Mouse (Mus musculus): ENCODE results near the gene Ccl1.
A peak's percentile ranks its signal among the peaks of the same experiment; 100 is the strongest.

Gene Ccl1

DNA sequence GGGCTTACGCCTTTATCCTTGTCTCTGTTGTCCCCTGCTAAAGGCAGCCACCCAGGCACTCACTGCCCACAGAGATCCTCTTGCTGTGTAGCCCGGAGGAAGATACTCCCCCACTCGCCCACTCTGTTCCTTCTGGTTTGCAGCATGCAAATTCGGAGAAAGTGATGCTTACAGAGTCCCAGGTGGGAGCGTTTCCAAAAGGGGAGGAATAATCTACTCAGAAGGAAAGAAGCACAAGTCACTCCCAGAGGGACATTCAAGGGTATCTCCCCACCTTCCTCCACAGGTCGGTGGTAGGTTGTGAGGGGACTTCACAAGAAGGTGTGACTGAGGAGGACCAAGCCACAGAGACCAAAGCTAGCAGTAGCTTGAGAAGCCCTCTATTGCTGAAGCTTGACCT, 100.3 kb downstream of the Ccl1 start:
- no peak for DNase-seq (ENCODE audit: low spot score)

DNA sequence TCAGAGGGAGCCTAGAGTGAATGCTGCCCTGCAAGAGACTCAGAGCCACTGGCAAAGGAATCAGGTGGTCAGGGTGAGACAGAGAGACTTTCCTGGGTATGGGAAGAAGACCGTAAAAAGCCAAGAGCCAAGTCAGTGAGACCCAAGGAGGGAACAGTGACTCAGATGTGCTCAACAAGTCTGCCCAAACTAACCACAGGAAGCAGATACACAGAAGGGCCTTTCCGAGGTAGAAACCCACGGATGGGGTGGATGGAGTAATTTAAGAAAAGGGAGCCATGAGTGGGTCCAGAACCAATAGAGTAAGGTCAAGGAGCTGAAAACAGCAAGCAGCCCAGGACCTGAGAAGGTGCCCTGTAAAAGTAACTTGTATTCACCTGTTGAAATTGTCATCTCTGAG, 101.8 kb downstream of the Ccl1 start:
- DNase-seq (ENCODE audit: low spot score): no peak

DNA sequence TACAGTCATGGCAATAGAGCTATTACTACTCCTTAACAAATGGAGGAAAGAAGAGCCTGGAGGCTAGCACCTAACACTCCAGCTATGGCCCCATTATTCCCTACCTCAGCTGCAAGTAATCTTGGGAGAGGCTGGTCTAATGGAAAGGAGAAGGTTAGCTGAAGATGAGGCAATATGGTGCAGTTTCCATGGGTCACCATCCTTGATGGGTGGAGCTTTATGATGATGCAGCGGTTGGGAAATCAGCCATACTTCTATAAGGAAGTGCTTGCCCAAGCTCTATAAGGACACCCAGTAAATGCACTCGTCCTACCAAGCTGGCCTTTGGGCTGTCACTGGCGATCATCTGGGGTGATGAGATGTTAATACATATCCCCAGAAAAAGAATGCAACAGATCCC, 107.7 kb downstream of the Ccl1 start:
- no peak for DNase-seq (ENCODE audit: low spot score)

DNA sequence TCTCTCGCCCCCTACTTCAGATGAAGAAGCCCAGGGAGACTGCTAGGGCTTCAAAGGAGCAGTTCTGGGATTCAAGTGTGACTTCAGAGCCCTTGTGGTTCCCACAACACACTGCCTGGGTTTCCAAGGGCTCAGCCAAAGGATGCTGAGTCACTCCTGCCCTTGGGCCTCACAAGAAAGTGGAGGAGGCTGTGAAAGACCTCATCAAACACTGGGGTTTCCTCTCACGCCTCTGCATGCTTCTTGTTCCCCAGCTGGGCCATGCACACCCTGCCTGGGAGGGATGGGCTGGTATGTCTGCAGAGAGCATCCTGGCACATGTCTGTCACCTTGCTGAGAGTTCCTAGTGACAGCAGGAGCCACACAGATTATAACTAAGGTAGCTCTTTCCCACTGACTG, 110.5 kb downstream of the Ccl1 start:
- no peak for DNase-seq (ENCODE audit: low spot score)

DNA sequence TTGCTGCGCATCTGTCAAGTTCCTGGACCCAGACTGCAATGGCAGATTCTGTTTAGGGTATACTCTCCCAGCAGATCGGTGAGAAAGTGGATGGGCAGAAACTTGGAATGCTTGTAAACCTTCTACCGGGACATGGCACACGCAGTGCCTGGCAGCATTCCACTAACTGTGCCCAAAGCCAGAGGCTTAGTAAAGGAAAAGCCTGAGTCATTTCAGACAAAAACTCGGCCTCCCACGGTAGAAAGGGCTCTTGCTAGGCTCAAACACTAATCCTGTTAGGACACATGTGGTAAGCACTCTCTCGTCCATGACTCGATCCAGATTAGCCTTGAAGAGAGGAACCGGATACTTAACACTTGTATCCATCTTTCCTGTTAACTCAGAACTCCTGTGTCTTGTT, 111.7 kb downstream of the Ccl1 start:
- no peak for DNase-seq (ENCODE audit: low spot score)

DNA sequence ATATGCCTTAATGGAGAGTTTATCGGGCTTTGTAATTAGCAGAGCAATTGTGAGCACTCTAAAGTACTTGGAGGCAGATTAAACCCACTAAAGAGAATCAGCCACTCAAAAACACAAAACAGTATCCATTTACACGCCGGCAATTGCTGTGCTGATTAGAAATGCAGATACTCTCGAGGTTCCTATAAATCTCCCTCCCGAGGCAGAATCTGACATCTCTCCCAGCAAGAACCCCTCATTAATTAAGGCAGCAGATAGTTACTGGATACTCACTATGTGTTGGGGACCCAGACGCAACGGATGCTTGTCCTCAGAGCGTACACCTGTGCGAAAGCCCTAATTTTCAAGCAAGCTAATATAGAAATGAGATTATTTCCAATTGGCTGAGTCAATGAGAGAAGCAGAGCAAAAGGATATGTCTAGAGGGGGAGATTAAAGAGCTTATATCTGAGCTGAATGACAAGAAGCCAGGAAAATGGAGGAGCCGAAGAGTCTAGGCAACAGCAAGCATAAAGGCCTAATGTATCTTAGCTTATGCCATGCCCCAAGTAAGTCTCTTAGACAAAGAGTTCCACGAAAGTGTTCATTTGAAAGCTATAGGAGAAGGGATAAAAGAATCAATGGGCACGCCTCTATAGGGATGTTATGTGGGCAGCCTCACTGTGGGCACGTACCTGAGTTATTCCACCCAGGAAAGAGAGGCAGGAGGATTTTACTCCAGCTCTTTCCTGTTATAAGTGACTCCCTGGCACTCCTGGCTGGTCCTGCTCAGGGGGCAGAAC, 115.5 kb downstream of the Ccl1 start:
- DNase-seq (ENCODE audit: low spot score): no peak

DNA sequence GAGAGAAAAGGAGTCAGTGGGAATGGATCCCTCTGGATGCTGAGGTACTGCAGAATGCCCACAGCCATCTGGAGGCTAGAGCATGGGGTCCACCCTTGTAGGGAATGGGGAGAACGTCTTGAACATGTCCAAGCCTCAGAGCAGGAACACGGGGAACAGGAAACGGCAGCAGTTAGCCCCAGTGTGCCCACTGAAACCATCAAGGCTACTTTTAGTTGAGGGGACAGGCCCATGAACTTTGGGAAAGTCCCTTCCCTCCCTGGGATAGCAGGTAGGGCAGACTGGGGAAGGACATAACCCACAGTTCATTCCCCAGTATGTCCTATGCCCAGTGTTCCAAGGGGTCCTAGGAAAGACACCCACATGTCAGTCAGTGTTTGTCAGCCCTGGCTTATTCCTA, 119.8 kb downstream of the Ccl1 start:
- no peak for DNase-seq (ENCODE audit: low spot score)

DNA sequence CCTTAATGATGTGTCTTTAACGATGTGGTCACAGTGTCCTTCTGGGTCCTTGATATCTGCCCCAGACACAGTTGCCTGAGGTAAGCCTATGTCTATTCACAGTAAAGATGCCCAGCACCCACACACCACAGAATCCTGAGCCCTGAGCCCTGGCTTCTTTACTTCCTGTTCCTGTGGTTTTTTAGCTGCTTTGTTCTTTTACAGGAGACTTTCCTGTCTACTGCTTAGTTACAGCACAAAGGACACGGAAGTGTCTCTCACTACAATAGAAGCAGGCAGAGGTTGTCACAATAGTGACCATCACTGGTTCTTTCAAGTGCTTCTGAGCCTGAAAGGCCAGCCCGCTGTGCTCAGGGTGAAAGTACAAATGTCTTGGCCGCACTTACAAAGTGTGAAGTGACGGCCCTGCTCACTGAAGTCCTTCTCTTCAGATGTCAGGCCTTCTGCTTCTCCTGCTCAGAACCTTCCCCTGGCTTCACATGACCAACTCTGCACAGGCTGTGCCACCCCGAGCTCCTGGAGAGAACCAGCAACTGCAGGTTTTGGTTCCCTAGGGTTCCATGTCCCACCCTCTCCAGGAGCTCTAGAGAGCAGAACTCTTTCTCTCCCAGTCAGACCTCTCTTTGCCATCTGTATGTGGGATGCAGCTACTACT, 122.1 kb downstream of the Ccl1 start:
- DNase-seq (ENCODE audit: low spot score): peak; percentile 8

DNA sequence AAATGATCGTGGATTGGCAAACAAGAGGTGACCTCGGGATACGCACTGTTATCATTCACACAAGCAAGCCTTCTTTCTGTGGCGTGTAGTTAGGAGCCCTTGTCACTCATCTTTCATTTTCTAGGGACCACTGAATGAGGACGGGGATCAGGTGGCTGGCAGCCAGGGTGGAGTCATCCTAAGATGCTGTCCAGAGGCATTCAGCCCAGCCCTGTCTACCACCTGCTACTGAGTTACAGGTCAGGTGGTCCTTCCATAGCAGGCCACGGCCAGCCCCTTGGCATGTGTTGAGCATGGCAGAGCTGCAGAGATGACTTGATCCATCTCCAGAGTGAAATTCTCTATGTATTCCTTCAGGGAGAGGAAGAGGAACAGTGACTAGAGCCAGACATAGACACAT, 123.1 kb downstream of the Ccl1 start:
- no peak for DNase-seq (ENCODE audit: low spot score)

DNA sequence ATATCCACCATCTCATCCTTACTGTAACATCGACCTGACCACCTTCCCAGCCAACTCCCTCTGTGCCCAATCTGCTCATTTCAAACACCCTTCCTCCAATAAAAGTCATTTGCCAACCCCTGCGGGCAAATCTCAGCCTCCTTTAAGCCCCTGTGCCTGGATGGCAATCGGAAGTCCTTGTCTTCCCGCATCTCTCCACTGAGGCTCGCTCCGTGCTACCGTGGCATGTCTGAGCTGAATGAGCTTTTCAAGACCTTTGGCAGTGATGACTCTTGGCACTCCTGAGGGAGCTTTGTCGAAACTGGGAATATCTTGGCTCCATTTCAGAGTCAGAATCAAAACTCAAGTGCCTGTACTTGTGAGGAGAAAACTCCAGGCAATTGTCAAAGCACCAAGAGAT, 124.2 kb downstream of the Ccl1 start:
- no peak for DNase-seq (ENCODE audit: low spot score)

DNA sequence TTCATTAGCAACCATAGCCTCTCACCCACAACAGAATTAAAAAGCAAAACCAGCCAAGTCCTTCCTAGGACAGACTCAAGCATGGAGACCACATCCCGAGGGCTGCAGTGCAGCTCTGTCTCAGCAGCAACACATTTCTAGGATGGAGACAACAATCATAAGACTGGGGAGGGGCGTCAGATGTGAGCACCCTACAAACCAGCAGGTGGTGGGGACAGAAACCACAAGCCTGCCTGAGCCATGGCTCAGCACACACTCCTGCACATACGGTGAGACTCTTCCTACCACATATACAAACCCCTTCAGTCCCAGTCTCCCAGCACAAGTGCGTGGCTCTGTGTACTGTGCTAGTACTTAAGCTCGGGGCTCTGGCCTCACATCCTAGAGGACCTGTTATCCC, 127.3 kb downstream of the Ccl1 start:
- no peak for DNase-seq (ENCODE audit: low spot score)

DNA sequence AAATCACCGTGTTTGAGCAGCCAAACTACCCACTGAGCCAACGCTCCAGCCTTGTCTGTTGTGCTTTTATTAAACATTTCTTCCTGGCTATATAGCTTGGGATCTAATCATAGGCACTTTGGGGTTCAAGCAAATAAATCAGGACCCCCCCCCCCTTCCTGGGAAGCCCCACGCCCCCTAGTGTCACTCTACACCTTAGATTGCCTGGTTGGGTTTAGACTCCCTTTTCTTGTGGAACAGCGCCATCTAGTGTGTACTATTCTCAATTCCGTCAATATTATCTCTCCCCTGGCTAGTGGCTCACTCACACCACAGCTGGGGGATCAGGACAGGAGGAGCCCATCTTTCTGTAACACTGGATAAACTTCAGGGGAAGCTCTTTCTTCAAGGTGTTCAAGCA, 127.8 kb downstream of the Ccl1 start:
- peak; percentile 54 for DNase-seq (ENCODE audit: low spot score)

DNA sequence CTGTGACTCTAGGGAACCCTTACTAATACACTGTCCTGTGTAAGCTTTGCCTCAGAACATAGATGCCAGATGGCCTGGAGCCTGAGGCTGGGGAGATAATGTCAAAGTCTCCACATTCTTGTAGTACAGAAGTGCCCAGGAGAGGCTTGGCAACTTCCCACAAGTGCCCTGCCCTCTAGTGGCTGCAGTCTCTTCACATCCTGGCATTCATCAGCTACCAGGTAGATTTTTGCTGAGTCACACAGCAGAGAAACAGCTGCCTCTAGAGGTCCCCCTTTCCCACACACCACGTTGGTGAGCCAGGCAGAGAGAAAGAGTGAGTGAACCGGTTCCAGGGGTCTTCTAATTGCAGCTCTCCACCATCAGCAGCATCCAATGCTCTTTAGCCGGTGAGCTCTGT, 130.7 kb downstream of the Ccl1 start:
- peak; percentile 77 for DNase-seq (ENCODE audit: low spot score)

DNA sequence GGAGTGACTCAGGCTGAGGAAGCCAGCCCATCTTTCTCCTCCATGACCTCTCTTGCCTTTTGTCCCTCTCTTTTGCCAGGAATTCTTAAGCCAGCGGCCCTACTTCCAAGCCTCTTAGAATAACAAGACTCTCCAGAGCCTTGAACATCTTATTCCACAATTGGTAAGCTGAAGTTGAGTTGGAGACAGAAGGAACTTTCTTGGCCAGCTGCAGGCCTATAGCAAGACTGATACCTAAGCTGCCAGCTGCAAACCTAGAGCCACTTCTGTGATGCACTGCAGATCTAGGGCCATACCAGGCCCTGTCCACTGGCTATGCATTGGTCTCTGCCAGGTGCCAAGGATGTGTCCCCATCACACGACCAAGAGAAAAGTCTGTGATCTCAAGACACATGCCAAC, 132.0 kb downstream of the Ccl1 start:
- no peak for DNase-seq (ENCODE audit: low spot score)

DNA sequence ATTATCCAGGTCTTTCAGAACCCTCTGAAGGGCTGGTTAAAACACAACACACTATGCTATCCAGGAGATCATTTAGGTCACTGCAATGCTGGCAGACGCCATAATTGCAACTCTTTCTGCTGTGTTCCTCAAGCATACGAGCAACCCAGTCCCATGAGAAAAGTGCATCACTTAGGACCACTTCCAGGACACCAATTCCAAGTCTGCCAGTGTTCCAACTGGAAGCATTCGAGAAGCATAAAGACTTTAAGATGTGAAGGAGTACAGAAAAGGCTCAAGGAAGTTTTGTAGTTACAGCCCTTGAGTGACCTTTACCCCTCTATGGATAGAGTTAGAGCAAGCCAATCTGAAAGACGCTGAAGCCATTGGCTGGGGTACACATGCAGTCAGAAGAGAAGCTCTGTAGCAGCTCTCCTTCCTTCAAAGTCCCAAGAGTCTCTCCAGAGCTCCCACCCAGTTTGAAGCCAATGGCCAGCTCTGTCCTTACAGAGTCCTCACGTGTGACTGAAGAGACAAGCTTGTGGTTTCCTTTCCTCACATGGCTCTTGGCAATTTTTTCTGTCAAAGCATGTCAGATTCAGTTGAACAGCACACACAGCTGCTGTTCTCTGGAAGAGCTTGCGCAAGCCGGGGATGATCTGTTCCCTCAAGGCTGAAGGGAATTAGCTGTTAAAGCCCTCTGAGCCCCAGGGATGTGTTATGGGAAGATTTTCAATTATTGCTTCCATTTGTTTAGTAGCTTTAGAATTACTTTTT, 134.0 kb downstream of the Ccl1 start:
- DNase-seq (ENCODE audit: low spot score): peak; percentile 60

DNA sequence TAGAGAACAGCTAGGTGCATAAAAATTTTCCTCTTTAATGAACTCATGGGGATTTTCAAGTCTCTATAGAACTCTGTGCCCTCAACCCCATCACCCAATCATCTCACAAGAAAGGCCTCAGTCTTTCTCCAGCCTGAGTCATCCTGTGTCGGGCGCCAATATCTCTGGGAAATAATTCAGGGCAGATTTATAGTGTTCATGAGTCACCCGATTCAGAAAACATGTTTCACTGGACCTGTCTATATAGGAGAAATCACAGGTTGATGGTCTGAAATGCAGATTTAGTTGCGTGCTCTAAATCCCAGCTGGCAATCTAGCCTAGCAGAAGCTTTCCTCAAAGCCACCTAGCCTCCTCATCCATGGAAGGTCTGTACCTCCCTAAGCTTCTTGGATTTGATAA, 136.0 kb downstream of the Ccl1 start:
- DNase-seq (ENCODE audit: low spot score): no peak

DNA sequence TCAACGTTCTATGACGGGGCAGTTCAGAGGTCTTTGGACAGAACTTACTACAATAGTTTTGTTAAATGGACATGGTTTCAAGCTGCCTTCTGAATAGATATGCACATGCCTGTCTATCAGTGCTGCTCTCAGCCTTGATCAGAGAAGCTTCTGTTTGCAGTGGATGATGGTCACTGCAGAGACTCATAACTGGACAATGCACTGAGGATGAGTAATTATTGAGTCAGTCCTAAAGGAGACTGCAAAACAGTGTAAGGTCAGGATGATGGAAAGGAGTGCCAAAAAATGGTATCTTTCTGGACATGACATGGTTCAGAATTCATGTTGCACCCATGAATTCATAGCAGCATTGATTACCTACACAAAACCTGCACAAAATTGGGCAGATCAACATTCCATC, 137.2 kb downstream of the Ccl1 start:
- no peak for DNase-seq (ENCODE audit: low spot score)

DNA sequence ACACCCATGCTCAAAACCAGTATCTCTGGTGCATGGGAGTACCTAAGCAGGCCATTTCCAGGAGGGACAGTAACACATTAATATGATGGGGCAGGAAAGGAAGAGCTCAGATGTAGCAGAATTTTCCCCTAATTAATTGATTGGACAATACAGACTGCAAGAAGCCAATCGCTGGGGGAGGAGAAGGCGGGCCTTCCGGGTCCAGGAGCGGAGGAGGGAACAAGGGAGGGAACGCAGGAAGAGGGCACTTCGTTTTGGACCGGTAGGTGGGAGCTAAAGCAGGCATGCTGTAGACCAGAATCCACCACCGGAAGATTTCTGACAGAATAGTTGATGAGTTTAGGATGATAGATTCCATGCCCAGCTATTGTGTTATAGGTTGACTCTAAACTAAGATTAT, 142.2 kb downstream of the Ccl1 start:
- DNase-seq (ENCODE audit: low spot score): no peak

DNA sequence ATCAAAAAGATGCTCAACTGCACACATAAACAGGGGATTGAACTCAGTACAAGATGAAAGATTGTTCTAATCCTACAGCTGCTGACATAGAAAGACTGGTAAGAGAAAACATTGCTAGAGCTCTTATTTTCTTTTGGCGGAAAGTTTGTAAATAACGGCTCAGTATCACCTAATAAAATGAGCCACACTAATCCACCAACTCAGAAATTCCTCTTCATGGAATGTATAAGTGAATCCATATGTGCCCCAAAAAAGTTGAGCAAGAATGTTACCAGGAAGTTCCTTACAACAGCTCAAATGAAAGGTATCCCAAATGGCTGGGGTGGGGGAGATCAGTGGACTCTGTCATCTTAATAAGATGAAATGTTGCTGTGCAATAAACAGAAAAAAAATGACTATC, 146.4 kb downstream of the Ccl1 start:
- DNase-seq (ENCODE audit: low spot score): no peak

DNA sequence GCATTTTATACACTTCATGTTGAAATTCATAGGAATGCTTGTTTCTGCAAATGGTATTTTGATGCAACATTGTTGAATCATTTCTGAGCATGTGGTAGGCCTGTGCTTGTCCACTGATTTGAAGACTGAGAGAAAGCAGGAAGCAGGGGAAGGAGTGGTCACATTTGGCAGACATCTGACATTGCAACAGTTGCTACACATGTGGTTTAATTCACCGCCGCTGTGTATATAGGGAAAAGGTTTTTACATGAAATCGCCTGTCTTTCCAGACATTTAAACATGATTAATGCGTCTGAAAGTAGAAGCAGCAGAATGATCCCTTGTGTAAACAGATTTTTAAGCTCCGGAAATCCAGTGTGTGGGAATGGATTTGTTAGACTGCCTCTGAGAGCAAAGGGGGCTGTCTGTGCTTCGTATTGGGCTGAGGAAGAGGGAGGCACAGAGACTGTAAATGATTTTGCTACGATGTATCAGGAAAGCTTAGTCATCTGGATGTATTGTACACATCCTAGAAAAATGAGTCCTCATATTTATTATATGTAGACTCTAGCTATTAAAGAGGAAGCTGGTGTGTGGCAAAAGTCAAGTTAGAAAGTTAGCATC, 165.9 kb downstream of the Ccl1 start:
- DNase-seq (ENCODE audit: low spot score): peak; percentile 37

DNA sequence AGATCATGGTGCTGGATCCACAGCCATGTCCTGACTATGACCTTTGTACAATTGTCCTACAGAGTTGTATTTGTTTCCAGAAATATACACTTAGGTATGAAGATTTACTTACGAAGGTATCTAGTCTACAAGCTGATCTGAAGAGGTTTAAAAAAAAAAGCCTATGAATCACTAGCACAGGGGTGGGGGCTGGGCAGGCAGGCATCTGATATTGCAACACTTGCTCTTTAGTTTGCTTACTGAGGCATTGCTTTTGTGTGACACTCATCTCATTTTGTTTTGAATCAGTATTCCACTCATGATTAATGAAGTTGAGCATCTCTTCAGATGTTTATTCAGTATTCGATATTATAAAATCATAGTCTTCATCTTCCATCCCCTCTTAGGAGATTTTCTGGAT, 169.3 kb downstream of the Ccl1 start:
- no peak for DNase-seq (ENCODE audit: low spot score)

DNA sequence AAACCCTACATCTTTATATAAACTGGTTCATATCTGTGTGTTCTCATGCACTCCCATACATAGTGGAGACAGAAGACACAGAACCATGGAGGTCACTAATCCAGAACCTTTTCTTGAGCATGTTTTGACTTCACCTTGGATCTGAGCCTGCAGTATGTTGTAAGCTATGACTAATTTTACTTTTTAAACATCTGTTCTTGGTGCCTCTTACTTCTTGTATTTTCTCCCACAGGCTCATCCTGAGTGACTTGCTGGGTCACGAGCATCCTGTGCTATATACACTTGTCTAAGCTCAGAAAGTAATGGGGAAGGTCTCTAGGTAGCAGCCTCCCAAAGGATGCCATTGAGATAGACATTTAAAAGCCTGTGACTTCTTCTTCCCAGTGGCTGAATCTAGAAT, 172.5 kb downstream of the Ccl1 start:
- no peak for DNase-seq (ENCODE audit: low spot score)

All from lung, postnatal 25 days (tissue).